Mouse (Mus musculus) heart, adult 9 months (tissue): ENCODE measurements around the gene Mettl27.
"Not testable (repeated sequence)": the region's sequence is repeated elsewhere in the genome, so short reads cannot be mapped to it uniquely, and the experiment has no call there.

ENCODE experiments used
- DNase-seq, 2 experiments: peaks; one replicate each; pipeline ENCODE4 v3.0.0; 2022; ENCODE audit warnings: low spot score in 2 of 2

Mettl27 gene

GRCm38 (mm10) chr5:134920106-134920687, 12.0 kb upstream of the Mettl27 start:
- DNase-seq = no peak

GRCm38 (mm10) chr5:134921106-134921505, 11.1 kb upstream of the Mettl27 start:
- DNase-seq = no peak

GRCm38 (mm10) chr5:134923141-134923540, 9.0 kb upstream of the Mettl27 start:
- no peak for DNase-seq

GRCm38 (mm10) chr5:134926726-134927125, 5.4 kb upstream of the Mettl27 start:
- DNase-seq = no peak

GRCm38 (mm10) chr5:134929988-134930387, 2.2 kb upstream of the Mettl27 start:
- DNase-seq = no peak

- DNase-seq = peak; percentile 30 to 51
These were observed 722 bp downstream of the Mettl27 start for GRCm38 (mm10) chr5:134932903-134933276.

GRCm38 (mm10) chr5:134933281-134933680, 1.1 kb downstream of the Mettl27 start:
- no peak for DNase-seq

GRCm38 (mm10) chr5:134933686-134934085, 1.5 kb downstream of the Mettl27 start:
- DNase-seq = not testable (repeated sequence)

GRCm38 (mm10) chr5:134934666-134935065, 2.5 kb downstream of the Mettl27 start:
- DNase-seq = no peak

- no peak for DNase-seq
These were observed 3.9 kb downstream of the Mettl27 start for GRCm38 (mm10) chr5:134936051-134936450.

- DNase-seq = no peak
These were observed 4.5 kb downstream of the Mettl27 start for GRCm38 (mm10) chr5:134936626-134937185.

GRCm38 (mm10) chr5:134939069-134939468, 6.9 kb downstream of the Mettl27 start:
- DNase-seq = no peak

- DNase-seq = not testable (repeated sequence)
These were observed 7.4 kb downstream of the Mettl27 start for GRCm38 (mm10) chr5:134939554-134939953.

- no peak for DNase-seq
These were observed 9.5 kb downstream of the Mettl27 start for GRCm38 (mm10) chr5:134941472-134942209.

GRCm38 (mm10) chr5:134942740-134943139, 10.6 kb downstream of the Mettl27 start:
- DNase-seq = peak in 1 of 2 experiments; percentile 18

GRCm38 (mm10) chr5:134944179-134944578, 12.0 kb downstream of the Mettl27 start:
- no peak for DNase-seq

GRCm38 (mm10) chr5:134945266-134945959, 13.2 kb downstream of the Mettl27 start:
- DNase-seq = no peak

- DNase-seq = no peak
These were observed 14.1 kb downstream of the Mettl27 start for GRCm38 (mm10) chr5:134946063-134946856.

GRCm38 (mm10) chr5:134946857-134947255, 14.7 kb downstream of the Mettl27 start, which contains the start of gene Cldn4:
Gene Cldn4, minus strand, starts transcription at chr5:134946934.
- DNase-seq = no peak

- DNase-seq = no peak
These were observed 15.4 kb downstream of the Mettl27 start for GRCm38 (mm10) chr5:134947420-134948084.

- DNase-seq = no peak
These were observed 15.9 kb downstream of the Mettl27 start for GRCm38 (mm10) chr5:134948085-134948439.
